Mouse (Mus musculus) skeletal muscle tissue, adult 2 months (tissue): ENCODE data around the gene Mif4gd.

Source experiments
- DNase-seq: peaks from one replicate; pipeline ENCODE4 v3.0.0-alpha.2; 2012; ENCODE audit warnings: low read depth, low spot score

The Mif4gd gene

GRCm38 (mm10) chr11:115632862-115633261 is 20.1 kb upstream of the Mif4gd start:
- no peak for DNase-seq

DNA sequence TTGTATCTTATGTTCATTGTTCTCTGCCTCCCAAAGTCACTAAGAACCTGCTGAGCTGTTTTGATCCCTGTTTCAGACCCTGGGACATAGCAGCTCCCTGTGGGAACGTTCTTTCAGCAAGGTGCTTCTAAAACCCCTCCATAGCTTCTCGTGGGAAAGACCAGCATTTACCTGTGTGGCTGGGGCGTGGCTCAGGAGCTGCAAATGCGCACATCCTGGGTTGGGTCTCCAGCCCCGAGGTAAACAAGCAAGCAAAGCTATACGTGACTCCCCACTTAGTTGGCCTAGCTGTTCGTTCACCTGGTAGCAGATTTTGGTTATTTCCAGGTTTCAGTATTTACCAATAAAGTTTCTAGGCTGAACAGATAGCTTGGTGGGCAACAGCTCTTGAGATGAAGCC is 19.5 kb upstream of the Mif4gd start:
- DNase-seq = no peak

GRCm38 (mm10) chr11:115631505-115631890 is 18.7 kb upstream of the Mif4gd start:
- DNase-seq = no peak

DNA sequence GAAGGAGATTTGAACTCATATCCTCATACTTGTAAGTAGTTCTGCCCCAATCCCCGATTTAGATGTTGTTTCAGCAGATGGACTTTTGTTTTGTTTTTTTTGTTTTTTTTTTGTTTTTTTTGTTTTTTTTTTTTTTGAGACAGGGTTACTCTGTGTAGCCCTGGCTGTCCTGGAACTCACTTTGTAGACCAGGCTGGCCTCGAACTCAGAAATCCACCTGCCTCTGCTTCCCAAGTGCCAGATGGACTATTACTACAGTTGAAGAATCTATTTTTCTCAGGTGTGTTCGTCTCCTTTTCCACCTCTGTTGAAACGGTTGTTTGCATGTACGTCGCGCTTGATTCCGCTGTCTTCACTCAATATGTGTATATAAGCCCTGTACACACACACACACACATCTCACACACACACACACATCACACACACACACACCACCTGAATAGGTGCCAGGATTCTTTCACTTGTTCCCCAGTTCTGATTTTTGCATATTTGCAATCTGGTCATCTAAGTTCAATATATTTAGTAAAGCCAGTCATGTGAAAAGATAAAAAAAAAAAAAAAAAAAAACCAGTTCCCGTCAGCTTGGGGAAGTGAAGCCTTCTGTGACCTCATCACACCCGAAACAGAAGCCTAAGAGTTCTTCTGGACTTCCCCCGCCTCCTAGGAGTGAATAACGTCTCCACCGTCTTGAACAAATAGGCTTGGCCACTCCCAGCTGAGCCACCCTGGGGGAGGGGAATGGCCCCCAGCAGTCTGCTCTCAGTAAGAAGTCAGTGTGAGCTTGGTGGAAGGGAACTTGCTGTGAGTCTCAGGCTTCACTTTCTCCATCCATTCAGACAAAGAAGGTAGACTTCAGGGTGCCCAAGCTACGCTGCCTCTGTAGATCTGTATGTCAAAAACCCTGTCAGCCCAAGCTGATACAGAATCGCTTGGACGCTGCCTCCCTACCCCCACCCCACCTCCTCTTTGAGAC is 18.0 kb upstream of the Mif4gd start:
- peak; percentile 67 for DNase-seq

- no peak for DNase-seq
These were observed 17.2 kb upstream of the Mif4gd start for GRCm38 (mm10) chr11:115629734-115630531.

DNA sequence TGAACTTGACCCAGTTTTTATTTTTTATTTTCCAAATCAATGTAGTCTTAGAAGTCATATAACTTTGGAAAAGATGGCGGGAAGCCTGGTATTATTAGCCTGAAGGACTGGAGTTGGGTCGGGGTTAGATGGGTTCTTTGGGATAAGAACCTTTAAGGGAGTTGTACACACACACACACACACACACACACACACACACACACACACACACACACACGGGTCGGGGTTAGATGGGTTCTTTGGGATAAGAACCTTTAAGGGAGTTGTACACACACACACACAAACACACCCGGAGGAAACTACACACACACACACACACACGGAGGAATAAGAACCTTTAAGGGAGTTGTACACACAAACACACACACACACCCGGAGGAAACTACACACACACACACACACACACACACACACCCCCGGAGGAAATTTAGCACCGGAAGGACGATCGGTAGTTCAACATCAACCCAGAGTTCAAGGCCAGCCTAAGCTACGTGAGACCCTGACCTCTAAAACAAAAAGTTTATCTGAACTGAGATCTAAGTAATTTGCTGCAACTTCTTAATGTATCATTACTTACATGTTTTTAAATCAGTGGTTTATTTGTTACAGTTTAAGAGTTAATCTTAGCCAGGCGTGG is 15.8 kb upstream of the Mif4gd start:
- no peak for DNase-seq

- peak; percentile 100 for DNase-seq
These were observed 15.1 kb upstream of the Mif4gd start, which contains the start of gene Slc25a19 for GRCm38 (mm10) chr11:115627705-115628464. Gene Slc25a19, minus strand, starts transcription at chr11:115628295.

GRCm38 (mm10) chr11:115626824-115627616 is 14.3 kb upstream of the Mif4gd start:
- DNase-seq = no peak

DNA sequence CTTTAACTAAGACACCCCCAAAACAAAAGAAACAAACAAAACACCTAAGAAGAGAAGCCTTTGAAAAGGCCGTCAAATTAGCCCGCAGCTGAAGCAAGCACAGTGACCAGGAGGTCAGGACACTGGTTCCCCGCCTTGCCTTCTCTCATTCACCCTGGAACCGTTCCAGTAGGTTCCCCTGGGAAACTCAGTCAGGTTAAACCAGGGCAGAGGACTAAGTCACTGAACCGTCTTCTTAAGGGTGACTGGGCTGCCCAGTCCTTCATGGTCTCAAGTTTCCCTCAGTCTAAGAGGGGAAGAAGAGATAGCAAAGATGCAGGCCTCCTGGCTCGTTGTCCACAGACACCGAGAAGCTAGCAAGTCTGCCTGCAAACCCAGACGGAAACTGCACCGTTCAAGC is 13.1 kb upstream of the Mif4gd start:
- DNase-seq = peak; percentile 80

DNA sequence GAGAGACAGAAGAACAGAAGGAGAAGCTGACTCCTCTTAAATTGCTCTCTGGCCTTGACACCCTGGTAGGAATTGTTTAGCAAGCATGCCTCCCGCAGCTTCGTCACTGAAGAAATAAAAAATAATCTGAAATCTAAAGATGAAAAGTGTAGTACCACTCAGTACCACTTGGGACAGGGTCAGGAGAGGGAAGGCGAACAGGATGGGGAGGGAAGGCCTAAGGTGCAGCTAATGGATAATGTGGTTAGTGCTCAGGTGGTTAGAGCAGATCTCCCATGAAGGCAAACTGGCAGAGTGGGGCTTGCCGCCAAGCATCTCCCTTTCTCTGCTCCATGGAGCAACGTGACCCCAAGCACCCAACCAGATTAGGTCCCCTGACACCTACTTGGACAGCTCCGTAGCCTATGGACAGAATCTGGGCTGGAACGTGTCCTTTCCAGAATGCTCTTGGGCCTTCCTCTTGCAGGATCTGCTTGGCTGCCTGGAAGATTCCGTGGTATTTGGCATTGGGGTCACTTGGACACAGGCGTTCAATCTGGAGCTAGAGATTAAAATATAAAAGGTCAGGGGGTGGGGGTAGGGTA is 10.8 kb upstream of the Mif4gd start:
- DNase-seq = no peak

DNA sequence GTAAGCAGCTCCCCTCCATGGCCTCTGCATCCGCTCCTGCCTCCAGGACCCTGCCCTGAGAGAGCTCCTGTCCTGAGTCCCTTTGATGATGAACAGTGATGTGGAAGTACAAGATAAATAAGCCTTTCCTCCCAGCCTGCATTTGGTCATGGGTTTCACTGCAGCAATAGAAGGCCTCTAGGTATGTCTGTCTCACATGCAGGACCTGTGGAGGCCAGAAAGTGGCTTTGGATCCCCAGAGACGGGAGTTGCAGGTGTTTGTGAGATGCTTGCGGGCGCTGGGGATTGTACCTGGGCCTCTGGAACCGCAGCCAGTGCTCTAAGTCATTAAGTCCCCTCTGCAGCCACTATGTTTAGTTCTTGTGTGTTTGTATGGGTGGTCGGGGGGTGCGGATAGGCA is 7.2 kb upstream of the Mif4gd start:
- DNase-seq = no peak

DNA sequence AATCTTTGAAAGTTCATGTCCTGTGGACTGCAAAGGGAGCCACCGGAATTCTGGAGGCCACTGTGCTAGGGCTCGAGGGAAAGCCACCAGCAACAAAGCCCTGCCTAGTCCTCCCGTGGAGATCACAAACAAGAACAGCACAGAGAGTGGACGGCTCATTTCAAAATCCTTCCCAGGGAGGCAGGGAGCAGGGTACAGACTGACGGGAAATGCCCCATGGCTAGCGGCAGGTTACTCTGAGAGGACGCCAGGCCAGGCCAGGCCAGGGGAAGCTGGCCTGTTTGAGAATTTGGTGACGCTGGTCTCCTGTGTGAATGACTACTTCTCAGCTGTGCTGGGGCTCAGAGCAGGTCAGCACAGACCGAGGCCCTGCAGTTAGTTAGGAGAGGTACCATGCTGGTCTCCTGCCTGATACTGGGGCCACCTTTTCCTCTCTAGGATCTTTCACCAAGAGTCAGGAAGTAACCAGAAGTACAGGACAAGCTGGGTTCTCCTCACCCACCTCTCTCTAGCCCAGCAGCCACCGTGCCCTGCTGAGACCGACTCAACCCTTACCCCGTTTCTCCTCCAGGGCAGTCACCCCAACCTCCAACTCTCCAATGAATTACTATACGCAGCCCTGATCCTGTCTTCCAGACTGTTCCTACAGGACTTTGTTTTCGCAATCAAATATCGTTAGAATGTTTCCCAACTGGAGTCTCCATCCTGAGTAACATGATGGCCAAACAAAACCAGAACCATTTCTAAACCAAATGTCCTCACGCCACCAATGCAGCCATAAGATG is 6.2 kb upstream of the Mif4gd start:
- no peak for DNase-seq

- DNase-seq = no peak
These were observed 5.2 kb upstream of the Mif4gd start for GRCm38 (mm10) chr11:115618001-115618400.

GRCm38 (mm10) chr11:115616893-115617292 is 4.1 kb upstream of the Mif4gd start:
- DNase-seq = no peak

DNA sequence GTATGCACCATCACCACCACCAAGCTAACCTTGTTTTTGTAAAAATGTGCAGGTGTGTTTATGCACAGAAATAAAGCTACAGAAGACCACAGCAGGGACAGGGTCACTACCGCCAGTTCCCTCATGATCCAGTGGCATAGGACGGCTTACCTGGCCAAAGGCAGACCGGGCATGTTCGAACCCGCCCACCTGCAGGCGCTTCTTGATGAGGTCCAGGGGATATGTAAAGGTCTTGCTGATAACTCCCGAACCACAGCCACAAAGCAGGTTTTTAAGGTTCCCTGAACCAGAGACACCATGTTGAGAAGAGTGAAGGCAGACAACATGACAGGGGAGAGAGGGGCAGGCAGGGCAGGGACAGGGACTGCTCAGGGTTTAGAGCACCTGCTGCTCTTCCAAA is 3.6 kb upstream of the Mif4gd start:
- no peak for DNase-seq

DNA sequence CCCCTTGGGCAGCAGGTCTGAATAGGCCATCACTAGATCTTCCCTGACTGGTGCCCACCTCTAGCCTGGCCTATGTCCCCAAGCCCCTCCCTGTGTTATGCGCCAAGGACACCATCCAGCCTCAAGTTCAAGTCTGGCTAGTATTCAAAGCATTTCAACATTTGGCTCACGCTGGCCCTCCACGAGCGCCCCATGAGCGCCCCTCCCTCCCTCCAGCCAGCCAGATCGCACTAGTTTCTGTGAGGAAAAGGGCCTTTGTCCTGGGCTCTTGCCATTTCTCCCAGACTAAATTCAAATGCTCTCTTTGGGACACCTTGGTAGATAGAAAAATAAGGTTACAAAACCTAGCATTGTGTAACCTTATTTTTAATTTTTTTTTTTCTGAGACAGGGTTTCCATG is 3.1 kb upstream of the Mif4gd start:
- no peak for DNase-seq

DNA sequence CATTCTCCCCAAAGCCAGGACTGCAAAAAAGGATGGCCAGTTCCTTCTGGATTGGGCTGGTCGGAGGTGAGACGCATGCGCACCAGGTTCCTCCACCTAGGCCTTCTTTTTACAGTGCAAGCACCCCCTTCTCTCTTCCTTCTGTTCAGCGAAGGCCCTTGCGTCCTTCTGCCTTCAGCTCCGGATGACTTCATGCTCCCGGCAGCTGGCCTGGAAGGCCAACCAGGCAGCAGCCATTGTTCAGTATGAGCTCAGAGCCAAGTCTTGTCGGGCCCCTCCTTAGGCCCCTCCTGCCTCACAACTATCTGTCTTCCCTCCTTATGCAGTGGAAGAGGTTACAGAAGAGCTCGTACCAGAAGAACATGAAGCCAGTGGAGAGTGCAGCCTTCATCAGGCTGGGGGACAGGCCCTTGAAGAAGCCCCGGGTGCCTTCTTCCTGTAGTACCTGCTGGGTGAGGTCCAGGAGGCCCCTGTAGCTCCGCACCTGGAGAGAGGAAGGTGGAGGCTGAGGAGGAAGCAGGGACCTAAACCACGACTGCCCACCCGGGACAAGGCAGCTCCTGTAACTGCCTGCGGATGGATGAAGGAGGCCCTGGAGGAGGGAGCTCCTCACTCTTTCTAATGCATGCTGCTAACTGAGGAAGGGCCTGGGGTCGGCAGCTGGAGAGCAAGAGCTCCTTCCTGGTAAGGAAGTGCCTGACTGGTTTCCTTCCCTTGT is 2.5 kb upstream of the Mif4gd start:
- no peak for DNase-seq

- no peak for DNase-seq
These were observed 1.8 kb upstream of the Mif4gd start for GRCm38 (mm10) chr11:115614346-115615107.
